Mouse (Mus musculus) fibroblast of lung, adult 2 months (primary cell): ENCODE data around the gene Nmb.

Experiments used
- DNase-seq: peaks from one replicate; pipeline ENCODE4 v3.0.0-alpha.2; 2011; ENCODE audit warnings: low read depth

Gene Nmb

DNA sequence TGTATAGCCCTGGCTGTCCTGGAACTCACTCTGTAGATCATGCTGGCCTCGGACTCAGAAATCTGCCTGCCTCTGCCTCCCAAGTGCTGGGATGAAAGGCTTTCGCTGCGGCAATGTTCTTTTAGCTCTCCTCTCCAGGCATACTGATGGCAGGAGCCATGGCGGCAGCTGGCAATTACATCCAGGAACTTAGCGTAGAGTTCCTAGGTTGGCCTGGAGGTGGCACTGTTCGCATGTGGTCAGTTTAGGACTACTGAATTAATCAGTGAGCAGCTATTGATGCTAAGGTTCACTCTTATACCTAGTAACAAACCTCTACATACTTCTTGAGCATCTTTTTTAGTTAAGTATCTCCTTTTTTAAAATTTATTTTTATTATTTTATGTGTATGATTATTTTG lies 47.7 kb downstream of the Nmb start:
- DNase-seq, result no peak

DNA sequence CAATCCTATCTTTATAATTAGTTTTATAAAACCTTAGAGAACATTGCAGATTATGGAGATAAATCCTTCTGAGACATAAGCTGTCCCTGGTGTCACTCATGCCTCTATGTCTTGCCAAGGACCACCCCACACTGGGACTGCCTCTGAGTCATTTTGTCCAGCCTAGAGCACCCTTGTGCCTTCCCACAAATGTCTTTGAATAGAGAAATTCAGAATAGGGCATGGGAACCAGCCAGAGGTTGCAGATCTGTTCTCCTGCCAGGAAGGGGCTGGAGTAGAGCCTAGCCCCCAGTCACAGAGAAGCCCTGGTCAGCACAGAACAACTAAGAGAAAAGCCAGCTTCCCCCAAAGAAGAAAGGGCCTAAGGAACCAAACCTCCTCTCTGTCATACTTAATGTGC lies 49.6 kb downstream of the Nmb start:
- no peak for DNase-seq

DNA sequence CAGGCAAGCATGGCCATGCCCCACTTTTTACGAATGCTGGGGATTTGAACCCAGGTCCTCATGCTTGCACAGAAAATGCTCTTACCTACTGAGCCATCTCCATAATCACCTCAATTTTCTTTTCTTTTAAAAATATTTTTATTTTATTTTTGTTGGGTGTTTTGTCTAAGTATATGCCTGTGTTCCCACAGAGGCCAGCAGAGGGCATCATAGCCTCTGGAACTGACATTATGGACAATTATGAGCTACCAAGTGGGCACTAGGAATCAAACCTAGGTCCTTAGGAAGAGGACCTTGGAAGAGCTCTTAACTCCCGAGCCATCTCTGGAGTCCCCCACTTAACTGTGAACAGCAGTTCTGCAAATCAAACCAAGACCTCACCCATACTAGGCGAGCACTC lies 51.7 kb downstream of the Nmb start:
- DNase-seq, result no peak
